In genomic region chr5:139978525-139979276, GRCm38 (mm10) we compare ENCODE assay signal across 9 mouse cellular contexts.
DNase-seq lines count a peak whose midpoint lies in the region; ATAC-seq and TF ChIP-seq lines count a peak whose summit lies in the region.
"Had no signal": no experiment of that assay in that cellular context is flagged by ENCODE, and none has a peak within 500 bp of the region (broad histone marks: within the 10 kb centered on the region; RNA-seq: fewer than 3 reads in every experiment).

No protein-coding gene starts in this region.

- H3K4me2 ChIP-seq in midbrain, postnatal 0 days (ENCODE audit: low read depth, low read length, poor library complexity, severe bottlenecking) = 0 out of 2 replicates have a peak overlapping the region, but pooled peaks have one; percentile 4
- H3K4me2 ChIP-seq: lung, embryonic 15.5 days had no signal

- no peak for TF ChIP-seq POLR2A in thymus, adult 2 months (IDR thresholded peaks at IDR 0.05; ENCODE audit: control insufficient read depth, extremely low read depth, insufficient read depth, low read length, poor library complexity)

- no peaks in the 10 kb centered on the region for H3K4me1 ChIP-seq in heart, embryonic 10.5 days
- peaks cover 9% of the 10 kb centered on the region for H3K4me1 ChIP-seq in midbrain, postnatal 0 days (ENCODE audit: insufficient read depth, low read length)
- H3K4me1 ChIP-seq in thymus, adult 2 months (replicated peaks; ENCODE audit: control insufficient read depth, insufficient read depth, low read length) = no peaks in the 10 kb centered on the region
- H3K4me1 ChIP-seq: lung, embryonic 15.5 days had no signal

- H3K36me3 ChIP-seq in heart, embryonic 10.5 days = no peaks in the 10 kb centered on the region
- H3K36me3 ChIP-seq in midbrain, postnatal 0 days (ENCODE audit: insufficient read depth, low read length) = no peaks in the 10 kb centered on the region
- no peaks in the 10 kb centered on the region for H3K36me3 ChIP-seq in thymus, adult 2 months (ENCODE audit: control insufficient read depth, insufficient read depth, low read length)
- H3K36me3 ChIP-seq: lung, embryonic 15.5 days had no signal

- no peak overlapping the region for H3K4me3 ChIP-seq in heart, embryonic 10.5 days
- H3K4me3 ChIP-seq in midbrain, postnatal 0 days (ENCODE audit: low read depth, low read length) = no peak overlapping the region
- H3K4me3 ChIP-seq in thymus, adult 2 months (ENCODE audit: control insufficient read depth, insufficient read depth, low read length) = no peak overlapping the region
- H3K4me3 ChIP-seq: lung, embryonic 15.5 days had no signal

- H3K9me3 ChIP-seq in heart, embryonic 10.5 days = no peaks in the 10 kb centered on the region
- H3K9me3 ChIP-seq in midbrain, postnatal 0 days (ENCODE audit: low read length) = no peaks in the 10 kb centered on the region
- H3K9me3 ChIP-seq: lung, embryonic 15.5 days had no signal

- peak; percentile 73 for DNase-seq in heart, embryonic 10.5 days (ENCODE audit: low spot score)
- DNase-seq in heart, postnatal 36 days = no peak
- DNase-seq in right cerebral cortex, adult 18-20 months = peak; percentile 31
- no peak for DNase-seq in right cerebral cortex, postnatal 4 days
- peak; percentile 33 for DNase-seq in embryo, embryonic 9.5 days (ENCODE audit: extremely low spot score)
- DNase-seq in midbrain, postnatal 0 days (ENCODE audit: low spot score) = peak; percentile 19
- DNase-seq in layer of hippocampus, adult 8-10 months (ENCODE audit: low spot score in 2 of 2) = no peak
- no peak for DNase-seq in thymus, adult 2 months

- H3K9ac ChIP-seq in midbrain, postnatal 0 days (replicated peaks; ENCODE audit: low read length, poor library complexity, severe bottlenecking) = no peak overlapping the region
- H3K9ac ChIP-seq: lung, embryonic 15.5 days had no signal

- H3K27me3 ChIP-seq in heart, embryonic 10.5 days (ENCODE audit: insufficient read depth, poor library complexity, severe bottlenecking) = peaks cover 54% of the 10 kb centered on the region
- no peaks in the 10 kb centered on the region for H3K27me3 ChIP-seq in midbrain, postnatal 0 days (ENCODE audit: insufficient read depth, low read length)
- no peaks in the 10 kb centered on the region for H3K27me3 ChIP-seq in thymus, adult 2 months (ENCODE audit: control insufficient read depth, insufficient read depth, low read length)

- intact Hi-C loops in heart, postnatal 36 days (cut with DNase I) = no loop called here

- 6% methylated on average over 13 of the region's 13 CpGs for WGBS in heart, embryonic 10.5 days
- 6% methylated on average over 13 of the region's 13 CpGs for whole genome bisulfite sequencing in midbrain, postnatal 0 days
- WGBS in thymus, adult 2 months = 12% methylated on average over 13 of the region's 13 CpGs

- no peak overlapping the region for H3K27ac ChIP-seq in heart, embryonic 10.5 days
- H3K27ac ChIP-seq in midbrain, postnatal 0 days (ENCODE audit: low read depth, low read length) = no peak overlapping the region
- H3K27ac ChIP-seq in thymus, adult 2 months (ENCODE audit: control insufficient read depth, insufficient read depth, low read length) = no peak overlapping the region
- H3K27ac ChIP-seq: lung, embryonic 15.5 days had no signal

- no peak for ATAC-seq in midbrain, postnatal 0 days (ENCODE audit: low FRiP score)

- TF ChIP-seq CTCF in midbrain, postnatal 0 days (IDR thresholded peaks at IDR 0.05) = no peak
- no peak for TF ChIP-seq CTCF in thymus, adult 2 months (IDR thresholded peaks at IDR 0.05; ENCODE audit: borderline replicate concordance, control insufficient read depth, extremely low read depth, insufficient read depth, low read length, poor library complexity)

Comparison
In these comparisons a context has a peak if more than half of its experiments do, and no peak if none do; other contexts are left out.
1. DNase-seq: peak in heart, embryonic 10.5 days (single experiment), right cerebral cortex, adult 18-20 months (single experiment), embryo, embryonic 9.5 days (single experiment) and midbrain, postnatal 0 days (single experiment); none in heart, postnatal 36 days (0 of 2), right cerebral cortex, postnatal 4 days (single experiment), layer of hippocampus, adult 8-10 months (0 of 2) and thymus, adult 2 months (single experiment).